Mouse (Mus musculus) heart, postnatal 36 days (tissue): ENCODE data around the gene Armc12. TPM values are rescaled to one million over a fixed set of nuclear protein-coding genes. Genes with fewer than 3 reads are reported as not detected.

Experiments used
- DNase-seq, 2 experiments: peaks; one replicate each; pipeline ENCODE4 v3.0.0; 2021 to 2022
- intact Hi-C: fragments of 180-260 bp; cut with DNase I; formaldehyde crosslinking; loops from one replicate; pipeline ENCODE4 v1.15.1; 2025
- total RNA-seq, 2 experiments: library from RNA; stranded (reverse); gene quantifications; 2 replicates each; pipeline ENCODE4 v1.2.3; 2021

Gene Armc12
- total RNA-seq, 2 experiments from 2014 or later, result not detected

GRCm38 (mm10) chr17:28512696-28513095 lies 17.9 kb upstream of the Armc12 start:
- peak; percentile 83 to 86 for DNase-seq
- intact Hi-C loops, result loop anchor here (10.0 kb wide), 1 partner anchor 488 kb away; no protein-coding TSS in a partner anchor

GRCm38 (mm10) chr17:28513337-28513736 lies 17.3 kb upstream of the Armc12 start:
- intact Hi-C loops, result loop anchor here (10.0 kb wide), 1 partner anchor 489 kb away; no protein-coding TSS in a partner anchor
- DNase-seq, result peak in 1 of 2 experiments; percentile 47

- intact Hi-C loops, result loop anchor here (10.0 kb wide), 1 partner anchor 489 kb away; no protein-coding TSS in a partner anchor
- DNase-seq, result peak; percentile 65 to 71
These were observed 16.8 kb upstream of the Armc12 start for GRCm38 (mm10) chr17:28513844-28514243.

- intact Hi-C loops, result loop anchor here (10.0 kb wide), 1 partner anchor 490 kb away; no protein-coding TSS in a partner anchor
- peak in 1 of 2 experiments; percentile 31 for DNase-seq
These were observed 16.1 kb upstream of the Armc12 start for GRCm38 (mm10) chr17:28514555-28514954.

- DNase-seq, result peak; percentile 65 to 78
- intact Hi-C loops, result loop anchor here (10.0 kb wide), 1 partner anchor 491 kb away; no protein-coding TSS in a partner anchor
These were observed 14.9 kb upstream of the Armc12 start for GRCm38 (mm10) chr17:28515431-28516341.

- intact Hi-C loops, result loop anchor here (10.0 kb wide), 1 partner anchor 492 kb away; no protein-coding TSS in a partner anchor
- DNase-seq, result peak in 1 of 2 experiments; percentile 37
These were observed 13.7 kb upstream of the Armc12 start for GRCm38 (mm10) chr17:28516881-28517280.

GRCm38 (mm10) chr17:28517441-28517955 lies 13.1 kb upstream of the Armc12 start, which contains the start of gene Fkbp5:
Fkbp5 (minus strand) TSS chr17:28517527.
- intact Hi-C loops, result loop anchor here (10.0 kb wide), 1 partner anchor 493 kb away; no protein-coding TSS in a partner anchor
- DNase-seq, result peak in 1 of 2 experiments; percentile 83

- intact Hi-C loops, result loop anchor here (10.0 kb wide), 1 partner anchor 493 kb away; no protein-coding TSS in a partner anchor
- DNase-seq, result peak; percentile 97 to 98
These were observed 12.5 kb upstream of the Armc12 start for GRCm38 (mm10) chr17:28517956-28518614.

- DNase-seq, result peak; percentile 66 to 83
- intact Hi-C loops, result loop anchor here (10.0 kb wide), 1 partner anchor 494 kb away; no protein-coding TSS in a partner anchor
These were observed 12.0 kb upstream of the Armc12 start for GRCm38 (mm10) chr17:28518615-28519071.

- intact Hi-C loops, result loop anchor here (10.0 kb wide), 2 partner anchors 295 to 495 kb away; no protein-coding TSS in a partner anchor
- DNase-seq, result peak in 1 of 2 experiments; percentile 47
These were observed 10.8 kb upstream of the Armc12 start for GRCm38 (mm10) chr17:28519827-28520226.

- no peak for DNase-seq
- intact Hi-C loops, result loop anchor here (10.0 kb wide), 1 partner anchor 296 kb away; no protein-coding TSS in a partner anchor
These were observed 10.0 kb upstream of the Armc12 start for GRCm38 (mm10) chr17:28520561-28520960.

- DNase-seq, result no peak
- intact Hi-C loops, result loop anchor here (10.0 kb wide), 1 partner anchor 296 kb away; no protein-coding TSS in a partner anchor
These were observed 9.4 kb upstream of the Armc12 start for GRCm38 (mm10) chr17:28521071-28521726.

- intact Hi-C loops, result loop anchor here (10.0 kb wide), 1 partner anchor 297 kb away; no protein-coding TSS in a partner anchor
- no peak for DNase-seq
These were observed 8.7 kb upstream of the Armc12 start for GRCm38 (mm10) chr17:28521920-28522319.

GRCm38 (mm10) chr17:28522623-28523354 lies 7.8 kb upstream of the Armc12 start:
- intact Hi-C loops, result loop anchor here (10.0 kb wide), 1 partner anchor 298 kb away; no protein-coding TSS in a partner anchor
- DNase-seq, result peak; percentile 97 to 98

GRCm38 (mm10) chr17:28523355-28524008 lies 7.1 kb upstream of the Armc12 start:
- no peak for DNase-seq
- intact Hi-C loops, result loop anchor here (2.0 to 10.0 kb wide), 2 partner anchors 39 to 299 kb away; no protein-coding TSS in a partner anchor

GRCm38 (mm10) chr17:28524009-28524695 lies 6.5 kb upstream of the Armc12 start:
- DNase-seq, result peak in 1 of 2 experiments; percentile 55
- intact Hi-C loops, result loop anchor here (2.0 to 10.0 kb wide), 2 partner anchors 39 to 299 kb away; no protein-coding TSS in a partner anchor

GRCm38 (mm10) chr17:28524831-28525430 lies 5.7 kb upstream of the Armc12 start:
- intact Hi-C loops, result loop anchor here (2.0 to 10.0 kb wide), 2 partner anchors 40 to 300 kb away; no protein-coding TSS in a partner anchor
- DNase-seq, result no peak
